Mouse (Mus musculus) CH12F3 (cell line): ENCODE measurements around the gene Med27.

Experiments
- in situ Hi-C: fragments of 300-500 bp; cut with MboI; formaldehyde crosslinking; loops from 2 replicates; pipeline ENCODE4 v1.14.3; 2020; ENCODE audit warnings: low sequenced_read_pairs

The Med27 gene

DNA sequence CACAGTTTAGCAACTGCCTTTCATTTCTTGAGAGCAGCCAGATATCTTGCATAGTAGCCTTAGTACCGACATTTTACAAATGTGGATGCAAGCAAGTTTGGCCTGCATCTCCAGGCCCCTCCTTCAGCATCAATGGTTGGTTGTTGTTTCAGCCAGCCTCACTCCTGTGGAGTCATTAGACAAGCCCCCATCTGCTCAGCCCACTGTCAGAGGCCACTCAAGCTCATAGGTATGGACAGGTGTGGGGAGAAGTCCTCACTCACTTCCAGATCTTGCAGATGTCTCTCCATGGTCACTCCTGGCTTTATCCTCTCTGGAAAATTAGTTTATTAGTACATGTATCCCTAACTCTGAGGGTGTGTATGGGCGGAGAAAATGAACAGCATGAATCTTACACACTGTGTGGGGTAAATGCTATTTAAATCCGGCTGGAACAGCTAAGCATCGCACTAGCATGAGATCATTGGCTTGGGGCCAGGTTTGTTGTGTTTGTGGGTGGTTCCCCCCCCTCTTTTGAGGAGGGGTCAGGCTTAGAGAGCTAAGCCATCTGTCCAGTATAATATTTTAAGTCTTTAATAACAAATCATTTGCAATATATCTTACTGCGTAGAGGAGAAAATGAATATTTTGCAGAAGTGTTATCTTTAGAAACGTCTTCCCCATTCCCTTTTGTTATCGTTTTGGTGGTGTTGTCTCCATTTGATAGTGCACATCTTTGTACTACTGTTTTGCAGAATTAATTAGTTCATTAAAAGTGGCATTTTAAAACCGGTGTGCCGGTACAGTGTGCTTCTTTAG lies 118.4 kb downstream of the Med27 start:
- in situ Hi-C loops, result no loop called here

DNA sequence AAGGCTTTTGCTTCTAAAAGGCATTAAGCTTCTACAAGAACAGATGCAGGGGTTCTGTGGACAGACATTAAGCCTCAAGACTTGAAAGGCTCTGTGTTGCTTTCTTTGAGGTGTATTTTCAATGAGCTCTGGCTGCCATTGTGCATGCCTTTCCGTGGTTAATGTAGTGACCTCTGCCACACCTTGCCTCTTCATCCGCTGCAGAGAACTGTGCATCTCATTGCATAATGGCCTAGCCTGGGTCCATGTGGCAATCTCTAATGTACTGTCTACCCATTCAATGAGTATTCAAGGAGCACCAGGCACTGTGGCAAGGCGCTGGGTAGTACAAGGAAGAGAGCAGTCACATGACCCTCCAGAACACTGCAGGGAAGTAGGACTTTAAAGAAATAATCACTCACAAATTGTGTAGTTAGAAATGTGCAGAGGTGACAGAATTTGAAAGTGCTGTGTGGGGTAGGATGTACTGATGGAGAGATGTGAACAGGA lies 119.1 kb downstream of the Med27 start:
- in situ Hi-C loops, result no loop called here

DNA sequence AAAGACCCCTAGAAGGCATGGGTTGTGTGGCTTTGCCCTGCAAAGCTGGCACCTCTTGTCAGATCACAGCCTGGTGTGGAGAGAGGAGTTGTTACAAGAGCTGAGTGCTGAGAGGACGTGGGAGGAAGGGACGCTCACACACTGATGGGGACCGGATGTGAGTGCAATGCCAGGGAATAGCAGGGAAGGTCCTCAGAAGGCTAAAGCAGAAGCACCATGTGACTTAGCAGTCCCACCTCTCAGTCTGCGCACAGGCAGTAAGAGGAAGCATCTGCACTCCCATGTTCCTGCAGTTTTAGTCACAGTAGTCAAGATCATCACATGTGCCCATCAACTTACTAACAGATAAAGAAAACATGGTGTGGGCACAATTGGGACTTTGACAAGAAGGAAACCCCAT lies 119.8 kb downstream of the Med27 start:
- in situ Hi-C loops, result no loop called here

DNA sequence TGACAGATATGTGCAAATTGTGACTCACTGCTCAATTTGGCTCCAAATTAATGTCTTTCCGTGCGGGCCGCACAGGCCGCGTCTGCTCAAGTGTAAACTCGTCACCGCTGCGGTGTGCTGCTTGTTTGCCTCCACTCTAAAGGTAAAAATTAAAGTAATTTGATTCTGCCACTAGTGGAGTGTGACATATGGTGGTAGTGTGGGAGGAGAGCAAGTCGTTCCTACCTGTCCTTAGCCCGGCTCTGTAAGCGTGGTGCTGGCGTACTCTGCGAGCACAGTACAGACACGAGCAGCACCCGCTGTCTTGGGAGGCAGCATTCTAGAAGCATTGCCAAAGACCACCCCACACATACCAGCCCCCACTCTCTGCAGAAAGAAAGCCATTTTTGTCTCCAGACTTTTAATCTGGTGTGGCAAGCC lies 121.9 kb downstream of the Med27 start:
- in situ Hi-C loops, result no loop called here

DNA sequence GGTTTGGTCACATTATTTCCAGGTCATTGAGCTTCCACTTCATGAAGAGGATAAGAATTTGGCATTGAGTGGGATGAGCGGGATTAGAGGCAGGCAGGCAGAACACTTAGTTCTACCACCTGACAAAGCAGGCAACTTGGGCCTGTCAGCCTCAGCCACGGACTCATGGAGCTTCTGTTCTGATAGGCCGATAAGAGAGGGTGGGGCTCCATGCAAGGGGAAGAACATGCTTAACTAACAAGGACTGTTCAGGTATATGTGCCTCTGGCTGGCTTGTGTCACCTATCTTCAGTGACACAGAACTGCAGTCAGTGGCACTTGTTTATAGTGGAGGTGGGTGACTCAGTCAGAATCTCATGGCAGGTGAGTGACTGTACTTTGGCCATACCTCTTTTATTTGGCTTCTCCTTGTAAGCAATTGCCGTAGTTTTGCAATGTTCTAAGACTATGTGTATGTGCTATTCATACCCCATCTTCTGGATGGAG lies 126.4 kb downstream of the Med27 start:
- in situ Hi-C loops, result no loop called here

- in situ Hi-C loops, result no loop called here
Measured at GRCm38 (mm10) chr2:29473907-29474306, 127.3 kb downstream of the Med27 start.

DNA sequence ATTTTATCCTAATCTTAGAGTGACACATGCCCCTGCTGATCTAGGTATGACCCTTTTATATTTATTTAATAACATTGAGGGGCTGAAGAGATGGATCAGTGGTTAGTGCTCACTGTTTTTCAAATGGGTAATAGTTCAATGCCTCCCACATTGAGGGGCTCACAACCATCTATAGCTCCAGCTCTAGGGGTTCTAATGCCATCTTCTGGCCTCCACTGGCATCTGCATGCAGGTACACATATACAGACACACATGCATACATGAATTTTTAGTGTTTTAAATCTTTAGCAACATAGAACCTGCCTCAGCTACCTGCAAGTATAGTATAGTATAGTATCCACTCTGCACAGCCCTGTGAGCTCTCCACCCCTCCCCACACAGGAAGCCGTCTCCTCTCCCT lies 130.1 kb downstream of the Med27 start:
- in situ Hi-C loops, result no loop called here

- in situ Hi-C loops, result no loop called here
Measured at GRCm38 (mm10) chr2:29481856-29482255, 135.2 kb downstream of the Med27 start.

- in situ Hi-C loops, result no loop called here
Measured at GRCm38 (mm10) chr2:29482979-29483718, 136.5 kb downstream of the Med27 start.

GRCm38 (mm10) chr2:29485519-29485918 lies 138.9 kb downstream of the Med27 start:
- in situ Hi-C loops, result no loop called here

DNA sequence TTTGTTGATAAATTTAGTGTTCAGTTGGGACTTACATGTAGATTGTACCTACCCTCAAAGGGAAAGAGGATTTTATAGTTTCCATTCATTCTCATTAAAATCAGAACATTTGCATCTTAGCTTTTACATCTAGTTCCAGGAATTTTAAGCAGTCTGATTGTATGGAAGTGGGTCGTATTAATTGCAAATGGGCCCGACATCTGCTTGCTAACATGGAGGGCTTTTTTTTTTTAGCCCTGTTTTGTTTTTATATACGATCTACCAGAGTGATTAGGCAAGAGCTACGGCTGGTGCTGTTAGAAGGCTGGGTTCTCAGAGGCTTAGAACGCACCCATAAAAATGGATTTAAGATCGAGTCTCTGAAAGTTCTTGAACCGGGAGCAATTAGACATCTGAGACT lies 139.9 kb downstream of the Med27 start:
- in situ Hi-C loops, result no loop called here

DNA sequence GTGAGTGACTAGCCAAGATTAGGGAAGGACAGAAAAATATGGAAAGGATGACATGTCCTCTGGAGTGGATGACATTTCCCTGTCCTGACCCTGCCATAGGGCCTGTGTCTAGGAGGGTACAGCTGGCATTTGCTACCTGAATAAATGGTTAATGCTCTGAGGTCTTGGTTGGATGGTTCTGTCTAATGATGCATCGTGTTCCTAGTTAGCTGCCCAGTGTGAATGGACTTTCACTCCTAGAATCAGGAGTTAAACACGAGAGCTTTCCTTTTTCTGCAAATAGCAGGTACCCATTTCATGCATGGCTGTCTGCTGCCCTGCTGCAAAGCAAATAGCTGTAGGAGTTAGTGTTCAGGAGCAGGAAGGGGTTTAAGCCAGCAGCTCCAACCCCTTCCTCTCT lies 141.0 kb downstream of the Med27 start:
- in situ Hi-C loops, result no loop called here

GRCm38 (mm10) chr2:29488379-29489236 lies 142.0 kb downstream of the Med27 start:
- in situ Hi-C loops, result no loop called here

DNA sequence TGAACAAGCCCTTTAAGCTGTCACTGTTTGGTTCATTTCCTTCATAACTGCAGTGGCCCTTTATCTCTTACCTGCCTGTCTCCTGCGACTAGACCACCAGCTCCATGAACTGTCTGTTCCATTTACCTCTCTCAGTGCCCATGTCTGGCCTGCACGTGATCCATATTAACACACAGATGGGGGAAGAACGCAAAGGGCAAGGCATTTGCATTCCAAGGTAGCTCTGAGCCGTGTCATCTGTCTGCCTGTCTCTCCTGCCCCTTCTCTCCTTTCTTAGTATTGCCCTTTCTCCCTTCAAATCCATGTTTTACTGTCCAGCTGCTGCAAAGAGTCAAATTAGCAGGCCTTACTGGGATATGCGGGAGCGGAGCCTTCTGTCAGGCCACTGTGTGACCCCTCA lies 145.0 kb downstream of the Med27 start:
- in situ Hi-C loops, result no loop called here

DNA sequence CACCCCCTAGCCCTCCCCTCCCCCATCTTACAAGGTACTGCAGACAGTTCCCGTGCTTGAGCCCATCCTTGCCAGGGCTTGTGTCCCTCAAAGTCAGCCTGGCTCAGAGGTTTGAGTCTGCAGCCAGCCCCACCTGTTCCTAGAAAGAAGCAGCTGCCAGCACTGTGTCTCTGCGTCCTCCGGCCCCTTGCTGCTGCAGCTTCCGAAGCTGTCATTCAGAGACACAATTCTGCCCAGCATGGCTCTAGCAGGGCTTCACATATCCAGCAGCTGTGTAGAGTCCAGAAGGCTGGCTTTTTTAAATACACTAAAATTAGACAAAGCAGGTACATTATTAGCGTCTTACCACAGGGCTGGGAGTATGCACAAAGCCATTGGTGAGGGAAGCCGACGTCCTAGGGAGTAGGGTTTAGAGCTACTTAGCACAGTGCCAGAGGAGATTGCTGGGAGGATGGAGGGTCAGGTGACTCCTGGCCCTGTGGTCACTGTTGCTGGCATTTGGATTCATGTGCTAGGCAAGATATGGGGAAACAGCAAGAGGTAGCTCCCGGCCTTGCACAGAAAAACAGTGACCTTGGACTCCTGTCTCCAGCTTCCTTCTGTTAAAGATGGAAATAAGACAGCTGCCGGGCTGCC lies 146.9 kb downstream of the Med27 start:
- in situ Hi-C loops, result no loop called here

GRCm38 (mm10) chr2:29495271-29495670 lies 148.7 kb downstream of the Med27 start:
- in situ Hi-C loops, result no loop called here

GRCm38 (mm10) chr2:29500601-29501350 lies 154.2 kb downstream of the Med27 start:
- in situ Hi-C loops, result no loop called here

DNA sequence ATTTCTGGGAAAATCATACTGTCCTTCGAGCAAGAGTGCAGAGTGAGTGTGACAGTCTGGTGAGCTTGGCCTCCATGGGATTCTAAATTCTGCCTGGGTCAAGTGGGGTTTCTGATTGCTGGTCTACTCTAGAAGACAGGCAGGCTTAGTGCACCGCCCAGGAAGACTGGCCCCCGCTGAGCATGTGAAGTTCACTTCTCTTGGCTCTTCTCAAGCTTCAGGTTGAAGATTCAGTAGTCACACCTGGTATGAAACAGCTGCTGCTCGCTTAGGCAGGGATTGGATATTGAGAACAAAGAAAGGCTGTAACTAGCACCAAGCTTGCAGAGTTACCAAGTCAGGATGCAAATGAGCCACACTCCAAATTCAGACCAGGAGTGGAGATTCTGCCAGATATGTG lies 154.8 kb downstream of the Med27 start:
- in situ Hi-C loops, result no loop called here

DNA sequence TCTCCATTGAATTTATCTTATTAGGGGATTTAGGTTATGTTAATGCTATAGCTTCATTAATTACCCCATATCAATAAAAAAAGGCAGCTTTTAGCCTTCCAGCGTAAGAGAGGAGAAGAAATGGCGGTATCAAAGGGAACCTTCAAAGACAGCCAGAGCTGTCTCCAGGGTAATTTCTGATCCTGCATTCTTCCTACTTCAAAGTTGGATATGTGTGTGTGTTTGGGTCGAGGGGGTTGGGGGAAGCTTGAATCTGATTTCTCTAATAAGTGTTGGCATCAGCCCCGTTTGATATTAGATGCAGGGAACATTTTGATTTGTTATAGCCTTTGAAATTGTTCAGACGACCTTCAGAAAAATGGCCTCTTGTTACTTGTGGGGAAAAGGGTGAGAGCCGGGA lies 158.2 kb downstream of the Med27 start:
- in situ Hi-C loops, result no loop called here

DNA sequence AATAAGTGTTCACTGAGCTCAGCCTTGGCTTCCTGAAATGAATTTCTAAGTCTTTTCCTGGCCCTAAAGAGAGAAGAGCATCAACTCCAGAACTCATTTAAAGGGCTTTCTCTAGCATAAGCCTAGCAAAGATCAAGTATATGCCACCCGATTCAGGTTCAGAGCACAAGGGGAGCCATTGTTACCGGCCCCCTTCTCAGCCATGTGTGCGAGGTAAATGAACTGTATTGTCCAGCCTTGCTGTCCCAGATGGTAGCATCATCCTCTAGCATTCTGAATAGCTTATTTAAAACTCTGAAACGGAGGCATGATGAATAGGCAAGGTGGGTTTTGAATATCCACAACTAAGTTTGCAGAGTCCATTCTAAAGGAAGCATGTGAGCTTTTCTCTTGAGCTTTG lies 159.8 kb downstream of the Med27 start:
- in situ Hi-C loops, result no loop called here
